In the genomic region with DNA sequence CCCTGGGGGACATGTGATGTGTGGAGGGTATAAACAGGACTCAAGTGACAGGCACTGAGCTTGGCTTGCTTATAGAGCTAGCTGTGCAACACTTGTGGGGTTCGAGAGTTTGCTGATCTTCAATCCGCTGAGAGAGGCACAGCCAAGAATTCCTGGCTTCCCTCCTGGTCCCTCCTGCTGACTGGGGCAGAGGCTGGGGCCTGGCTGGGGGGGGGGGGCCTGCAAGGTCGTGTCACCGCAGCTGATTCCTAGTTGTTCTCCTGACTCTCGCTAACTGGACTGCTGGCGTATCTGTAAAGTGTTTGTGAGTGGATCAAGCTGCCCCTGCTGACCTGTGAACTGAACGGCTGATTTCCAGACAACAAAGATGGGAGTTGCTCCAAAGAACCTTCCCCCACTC, we compare ENCODE assay signal across 21 mouse cellular contexts. TPM values are rescaled to one million over a fixed set of nuclear protein-coding genes. Genes with fewer than 3 reads are reported as not detected.
A peak's percentile ranks its signal among the peaks of the same experiment; 100 is the strongest.
DNase-seq lines count a peak whose midpoint lies in the region; ATAC-seq and TF ChIP-seq lines count a peak whose summit lies in the region.
"Had no signal": no experiment of that assay in that cellular context is flagged by ENCODE, and none has a peak within 500 bp of the region (broad histone marks: within the 10 kb centered on the region; RNA-seq: fewer than 3 reads in every experiment).

No protein-coding gene starts in this region.

- ATAC-seq in forebrain, embryonic 15.5 days (replicated peaks), result no peak
- no peak for ATAC-seq in forebrain, postnatal 0 days
- ATAC-seq in lung, embryonic 16.5 days (ENCODE audit: low read depth), result peak; percentile 57
- ATAC-seq: CD4-positive, CD25-positive, alpha-beta regulatory T cell, adult 4 months had no signal

- H3K9me3 ChIP-seq in forebrain, embryonic 15.5 days, result no peaks in the 10 kb centered on the region
- no peaks in the 10 kb centered on the region for H3K9me3 ChIP-seq in forebrain, postnatal 0 days (ENCODE audit: low read length)
- peaks cover 5% of the 10 kb centered on the region; the same call in 1 of the 2 replicates for H3K9me3 ChIP-seq in lung, embryonic 16.5 days (ENCODE audit: control insufficient read depth, low read length)
- H3K9me3 ChIP-seq: embryonic facial prominence, embryonic 13.5 days; forebrain, embryonic 12.5 days; G1E; hindbrain, embryonic 15.5 days had no signal

- no peak overlapping the region for H3K4me3 ChIP-seq in forebrain, embryonic 15.5 days
- no peak overlapping the region for H3K4me3 ChIP-seq in forebrain, postnatal 0 days (ENCODE audit: low read depth, low read length)
- no peak overlapping the region for H3K4me3 ChIP-seq in lung, adult 2 months (replicated peaks; ENCODE audit: extremely low read depth, low read depth, low read length)
- no peak overlapping the region for H3K4me3 ChIP-seq in lung, embryonic 16.5 days (ENCODE audit: low read length)
- H3K4me3 ChIP-seq: embryonic facial prominence, embryonic 13.5 days; forebrain, embryonic 12.5 days; hindbrain, embryonic 15.5 days had no signal

- 45% methylated on average over 7 of the region's 7 CpGs for whole genome bisulfite sequencing in forebrain, embryonic 15.5 days
- 40% methylated on average over 7 of the region's 7 CpGs for WGBS in forebrain, postnatal 0 days
- 44% methylated on average over 7 of the region's 7 CpGs for WGBS in lung, adult 2 months
- WGBS in lung, embryonic 16.5 days, result 29% methylated on average over 7 of the region's 7 CpGs

- no peak overlapping the region for H3K4me2 ChIP-seq in forebrain, embryonic 15.5 days (replicated peaks)
- no peak overlapping the region for H3K4me2 ChIP-seq in forebrain, postnatal 0 days (ENCODE audit: low read depth)
- no peak overlapping the region for H3K4me2 ChIP-seq in lung, embryonic 16.5 days (ENCODE audit: low read depth, low read length)
- H3K4me2 ChIP-seq: embryonic facial prominence, embryonic 13.5 days; forebrain, embryonic 12.5 days; hindbrain, embryonic 15.5 days had no signal

- peak overlapping the region; percentile 80; the same call in 1 of the 2 replicates for H3K27ac ChIP-seq in forebrain, embryonic 15.5 days (replicated peaks)
- H3K27ac ChIP-seq in forebrain, postnatal 0 days (ENCODE audit: low read depth, low read length), result no peak overlapping the region
- no peak overlapping the region for H3K27ac ChIP-seq in lung, embryonic 16.5 days (ENCODE audit: low read length)
- H3K27ac ChIP-seq: embryonic facial prominence, embryonic 13.5 days; forebrain, embryonic 12.5 days had no signal

- TF ChIP-seq POLR2A in lung, adult 2 months (IDR thresholded peaks at IDR 0.05; ENCODE audit: borderline replicate concordance, extremely low read depth, low read depth, low read length), result no peak

- no peaks in the 10 kb centered on the region for H3K36me3 ChIP-seq in forebrain, embryonic 15.5 days
- no peaks in the 10 kb centered on the region for H3K36me3 ChIP-seq in forebrain, postnatal 0 days (ENCODE audit: insufficient read depth)
- H3K36me3 ChIP-seq in lung, embryonic 16.5 days (ENCODE audit: control insufficient read depth, insufficient read depth, low read length), result no peaks in the 10 kb centered on the region
- H3K36me3 ChIP-seq: embryonic facial prominence, embryonic 13.5 days; forebrain, embryonic 12.5 days; G1E; hindbrain, embryonic 15.5 days had no signal

- no peaks in the 10 kb centered on the region for H3K27me3 ChIP-seq in forebrain, embryonic 15.5 days
- H3K27me3 ChIP-seq in forebrain, postnatal 0 days (ENCODE audit: insufficient read depth, low read length), result no peaks in the 10 kb centered on the region
- H3K27me3 ChIP-seq in lung, embryonic 16.5 days (ENCODE audit: control insufficient read depth, insufficient read depth, low read depth, low read length), result no peaks in the 10 kb centered on the region; the same call in 1 of the 2 replicates
- H3K27me3 ChIP-seq: embryonic facial prominence, embryonic 13.5 days; forebrain, embryonic 12.5 days; hindbrain, embryonic 15.5 days had no signal

- no peak for DNase-seq in forebrain, postnatal 0 days
- DNase-seq in lung, adult 18-20 months, result peak; percentile 28 to 31
- DNase-seq in lung, adult 2 months, result no peak
- DNase-seq in lung, postnatal 25 days (ENCODE audit: low spot score), result peak; percentile 43
- DNase-seq in thymus, adult 18-20 months, result no peak
- no peak for DNase-seq in kidney, postnatal 25 days
- DNase-seq: adrenal gland, postnatal 14 days; B cell, adult 2 months; cerebellum, adult 11-12 months; cerebellum, adult 9-11 months; cerebellum, postnatal 36 days; gastrocnemius, postnatal 36 days; heart, adult 11 months; heart, postnatal 14 days had no signal

- TF ChIP-seq CTCF in forebrain, postnatal 0 days (IDR thresholded peaks at IDR 0.05; ENCODE audit: low read depth), result no peak
- TF ChIP-seq CTCF in lung, adult 2 months (IDR thresholded peaks at IDR 0.05; ENCODE audit: insufficient read depth, low read length), result no peak

- H3K9ac ChIP-seq in forebrain, embryonic 15.5 days (replicated peaks), result no peak overlapping the region
- H3K9ac ChIP-seq in forebrain, postnatal 0 days, result no peak overlapping the region
- H3K9ac ChIP-seq in lung, embryonic 16.5 days (ENCODE audit: low read length), result no peak overlapping the region
- H3K9ac ChIP-seq: embryonic facial prominence, embryonic 13.5 days; forebrain, embryonic 12.5 days; hindbrain, embryonic 15.5 days had no signal

- peaks cover 15% of the 10 kb centered on the region for H3K4me1 ChIP-seq in forebrain, embryonic 15.5 days
- H3K4me1 ChIP-seq in forebrain, postnatal 0 days (ENCODE audit: insufficient read depth), result peaks cover 10% of the 10 kb centered on the region
- no peaks in the 10 kb centered on the region for H3K4me1 ChIP-seq in lung, adult 2 months (ENCODE audit: control insufficient read depth, insufficient read depth, low read length)
- no peaks in the 10 kb centered on the region for H3K4me1 ChIP-seq in lung, embryonic 16.5 days (replicated peaks; ENCODE audit: control insufficient read depth, insufficient read depth, low read length)
- H3K4me1 ChIP-seq: embryonic facial prominence, embryonic 13.5 days had no signal

RNA-seq across cellular contexts. Expression of a gene that starts 24.5 kb away (rescaled TPM):
- polyA plus RNA-seq in forebrain, embryonic 15.5 days (2015; fragmentation: Nextera tagmentation; extraction: Ambion mirVana), result 7,875 and 7,989 TPM in 2 replicates
- total RNA-seq in forebrain, postnatal 0 days (2014; rRNA removed), result 2,537 and 3,460 TPM in 2 replicates
- polyA plus RNA-seq in forebrain, postnatal 0 days (2015; fragmentation: Nextera tagmentation; extraction: Ambion mirVana), result 7,274 and 8,446 TPM in 2 replicates
- 18.8 and 38.6 TPM in 2 replicates for polyA plus RNA-seq in lung, adult 2 months (2012; rRNA removed)
- 1,638 and 1,729 TPM in 2 replicates for polyA plus RNA-seq in lung, embryonic 16.5 days (2015; fragmentation: Nextera tagmentation; extraction: Ambion mirVana)

RNA-seq across cellular contexts. Expression of a gene that starts 47.5 kb away (rescaled TPM):
- 7.7 TPM in 2 replicates for polyA plus RNA-seq in forebrain, embryonic 15.5 days (2015; fragmentation: Nextera tagmentation; extraction: Ambion mirVana)
- total RNA-seq in forebrain, postnatal 0 days (2014; rRNA removed), result 11.1 and 18.0 TPM in 2 replicates
- 6.4 and 7.6 TPM in 2 replicates for polyA plus RNA-seq in forebrain, postnatal 0 days (2015; fragmentation: Nextera tagmentation; extraction: Ambion mirVana)
- 35.6 and 41.0 TPM in 2 replicates for polyA plus RNA-seq in lung, adult 2 months (2012; rRNA removed)
- polyA plus RNA-seq in lung, embryonic 16.5 days (2015; fragmentation: Nextera tagmentation; extraction: Ambion mirVana), result 14.3 and 14.6 TPM in 2 replicates

RNA-seq across cellular contexts. Expression of a gene that starts 52.9 kb away (rescaled TPM):
- 10.8 and 12.3 TPM in 2 replicates for polyA plus RNA-seq in forebrain, embryonic 15.5 days (2015; fragmentation: Nextera tagmentation; extraction: Ambion mirVana)
- 33.9 and 36.6 TPM in 2 replicates for total RNA-seq in forebrain, postnatal 0 days (2014; rRNA removed)
- 21.3 and 28.1 TPM in 2 replicates for polyA plus RNA-seq in forebrain, postnatal 0 days (2015; fragmentation: Nextera tagmentation; extraction: Ambion mirVana)
- polyA plus RNA-seq in lung, adult 2 months (2012; rRNA removed), result 146 and 205 TPM in 2 replicates
- 6.9 and 8.7 TPM in 2 replicates for polyA plus RNA-seq in lung, embryonic 16.5 days (2015; fragmentation: Nextera tagmentation; extraction: Ambion mirVana)

RNA-seq across cellular contexts. Expression of a gene that starts 59.9 kb away (rescaled TPM):
- polyA plus RNA-seq in forebrain, embryonic 15.5 days (2015; fragmentation: Nextera tagmentation; extraction: Ambion mirVana), result 0.22 and 0.34 TPM in 2 replicates
- 0.95 and 1.4 TPM in 2 replicates for total RNA-seq in forebrain, postnatal 0 days (2014; rRNA removed)
- polyA plus RNA-seq in forebrain, postnatal 0 days (2015; fragmentation: Nextera tagmentation; extraction: Ambion mirVana), result 1.2 TPM in 2 replicates
- 1.9 and 3.7 TPM in 2 replicates for polyA plus RNA-seq in lung, adult 2 months (2012; rRNA removed)
- 1.8 and 2.5 TPM in 2 replicates for polyA plus RNA-seq in lung, embryonic 16.5 days (2015; fragmentation: Nextera tagmentation; extraction: Ambion mirVana)
- polyA plus RNA-seq: G1E had no signal

Comparison
In these comparisons a context has a peak if more than half of its experiments do, and no peak if none do; other contexts are left out.
1. DNase-seq: peak in lung, adult 18-20 months (2 of 2) and lung, postnatal 25 days (single experiment); none in forebrain, postnatal 0 days (single experiment), lung, adult 2 months (single experiment), thymus, adult 18-20 months (0 of 2) and kidney, postnatal 25 days (0 of 2).
2. RNA of a gene that starts 24.5 kb away (polyA plus RNA-seq): 7,875 to 7,989 TPM in forebrain, embryonic 15.5 days, 7,274 to 8,446 TPM in forebrain, postnatal 0 days and 1,638 to 1,729 TPM in lung, embryonic 16.5 days; 18.8 to 38.6 TPM in lung, adult 2 months; every median in the first group is over 10 times any median in the second.